Mouse (Mus musculus) MEL (cell line): ENCODE measurements around the gene Tbc1d16. TPM values are rescaled to one million over a fixed set of nuclear protein-coding genes. Genes with fewer than 3 reads are reported as not detected.

ENCODE experiments used
- DNase-seq: peaks from one replicate; pipeline ENCODE4 v3.0.0; 2011; ENCODE audit warnings: low read depth, low spot score
- H3K27ac ChIP-seq: 2 replicates; pipeline ENCODE4 v1.5.1; 2012; ENCODE audit warnings: low read depth, mild to moderate bottlenecking, control low read depth, low read length, moderate library complexity; ENCODE audit not compliant: control insufficient read depth
- H3K27me3 ChIP-seq, 2 experiments: fragments of 150-350 bp in 1 of 2; sonication (generic) in 1 of 2; 2 replicates each; pipeline ENCODE4 v1.6.1; 2012; ENCODE audit warnings: low read length in 2 of 2, mild to moderate bottlenecking in 2 of 2, improper control_type of control experiment in 1 of 2, moderate library complexity in 1 of 2; ENCODE audit not compliant: insufficient read depth in 2 of 2, control insufficient read depth in 1 of 2
- H3K36me3 ChIP-seq, 2 experiments: 2 replicates each; pipeline ENCODE4 v1.6.1; 2012 to 2014; ENCODE audit warnings: low read length in 2 of 2, improper control_type of control experiment in 1 of 2, inconsistent platforms in 1 of 2, mild to moderate bottlenecking in 1 of 2; ENCODE audit not compliant: insufficient read depth in 2 of 2, control insufficient read depth in 1 of 2
- H3K4me1 ChIP-seq, 2 experiments: fragments of 150-350 bp in 1 of 2; sonication (generic) in 1 of 2; 2 replicates each; pipeline ENCODE4 v1.6.1; 2012; ENCODE audit warnings: low read length in 2 of 2, improper control_type of control experiment in 1 of 2, mild to moderate bottlenecking in 1 of 2; ENCODE audit not compliant: insufficient read depth in 2 of 2, control insufficient read depth in 1 of 2
- H3K4me3 ChIP-seq, 2 experiments: fragments of 150-350 bp in 1 of 2; sonication (generic) in 1 of 2; 2 replicates each; pipeline ENCODE4 v1.5.1; 2012; ENCODE audit warnings: low read depth in 2 of 2, low read length in 2 of 2, mild to moderate bottlenecking in 2 of 2, moderate library complexity in 2 of 2, control low read depth in 1 of 2, improper control_type of control experiment in 1 of 2; ENCODE audit not compliant: control insufficient read depth in 1 of 2, insufficient read depth in 1 of 2
- H3K79me2 ChIP-seq: 2 replicates; pipeline ENCODE4 v1.6.1; 2012; ENCODE audit warnings: mild to moderate bottlenecking, low read length, moderate library complexity; ENCODE audit not compliant: control insufficient read depth, poor library complexity, insufficient read depth
- H3K9ac ChIP-seq: 2 replicates; pipeline ENCODE4 v1.6.1; 2012; ENCODE audit warnings: low read depth, mild to moderate bottlenecking, control low read depth, low read length, moderate library complexity; ENCODE audit not compliant: control insufficient read depth, poor library complexity, severe bottlenecking
- H3K9me3 ChIP-seq: fragments of 150-350 bp; sonication (generic); replicated peaks from 2 replicates; pipeline ENCODE4 v1.6.1; 2012; ENCODE audit warnings: mild to moderate bottlenecking, low read length, improper control_type of control experiment, moderate library complexity; ENCODE audit not compliant: insufficient read depth
- BHLHE40 ChIP-seq: IDR thresholded peaks from 2 replicates; pipeline ENCODE4 v1.6.1; 2012; ENCODE audit warnings: low read depth, mild to moderate bottlenecking, inconsistent platforms, low read length, improper control_type of control experiment, borderline replicate concordance
- CHD2 ChIP-seq: IDR thresholded peaks from 2 replicates; pipeline ENCODE4 v1.6.1; 2011; ENCODE audit warnings: low read length, improper control_type of control experiment
- CTCF ChIP-seq, 3 experiments: IDR thresholded peaks in 2 of 3; conservative IDR thresholded peaks in 1 of 3; 2 replicates each; pipeline ENCODE4 v1.5.1; 2011 to 2012; ENCODE audit warnings: low read length in 3 of 3, low read depth in 2 of 3, mild to moderate bottlenecking in 2 of 3, improper control_type of control experiment in 1 of 3, inconsistent platforms in 1 of 3, mixed read lengths in 1 of 3, moderate library complexity in 1 of 3; ENCODE audit not compliant: control insufficient read depth in 1 of 3, insufficient read depth in 1 of 3, poor library complexity in 1 of 3, severe bottlenecking in 1 of 3
- E2F4 ChIP-seq: IDR thresholded peaks from 2 replicates; pipeline ENCODE4 v1.6.1; 2011; ENCODE audit warnings: low read depth, low read length, improper control_type of control experiment, borderline replicate concordance
- EP300 ChIP-seq, 2 experiments: IDR thresholded peaks; 2 replicates each; pipeline ENCODE4 v1.6.1; 2011; ENCODE audit warnings: improper control_type of control experiment in 2 of 2, low read length in 2 of 2, low read depth in 1 of 2, mild to moderate bottlenecking in 1 of 2
- GATA1 ChIP-seq: IDR thresholded peaks from 2 replicates; pipeline ENCODE4 v1.6.1; 2011; ENCODE audit warnings: low read depth, low read length, improper control_type of control experiment
- JUND ChIP-seq: IDR thresholded peaks from 2 replicates; pipeline ENCODE4 v1.6.1; 2011; ENCODE audit warnings: low read depth, mild to moderate bottlenecking, improper control_type of control experiment, low read length
- KAT2A ChIP-seq: conservative IDR thresholded peaks from 2 replicates; pipeline ENCODE4 v1.6.1; 2012; ENCODE audit warnings: low read depth, low read length, improper control_type of control experiment, inconsistent platforms
- MAX ChIP-seq: IDR thresholded peaks from 2 replicates; pipeline ENCODE4 v1.6.1; 2011; ENCODE audit warnings: low read length, improper control_type of control experiment
- MEF2A ChIP-seq: IDR thresholded peaks from 2 replicates; pipeline ENCODE4 v1.6.1; 2014; ENCODE audit warnings: low read depth, mild to moderate bottlenecking, inconsistent platforms, low read length, improper control_type of control experiment; ENCODE audit not compliant: poor library complexity, insufficient replicate concordance, severe bottlenecking; ENCODE audit errors: extremely low read depth
- MYB ChIP-seq: IDR thresholded peaks from 2 replicates; pipeline ENCODE4 v1.6.1; 2011; ENCODE audit warnings: mild to moderate bottlenecking, low read depth, low read length, improper control_type of control experiment
- MYC ChIP-seq: IDR thresholded peaks from 2 replicates; pipeline ENCODE4 v1.6.1; 2011; ENCODE audit warnings: low read depth, mild to moderate bottlenecking, low read length, improper control_type of control experiment, moderate library complexity
- POLR2AphosphoS2 ChIP-seq: IDR thresholded peaks from 2 replicates; pipeline ENCODE4 v1.6.1; 2011; ENCODE audit warnings: low read length, improper control_type of control experiment
- POLR2AphosphoS5 ChIP-seq: IDR thresholded peaks from 2 replicates; pipeline ENCODE4 v1.6.1; 2012; ENCODE audit warnings: low read depth, borderline replicate concordance, mild to moderate bottlenecking, inconsistent platforms, low read length, moderate library complexity, mixed read lengths
- RAD21 ChIP-seq: IDR thresholded peaks from 2 replicates; pipeline ENCODE4 v1.6.1; 2011; ENCODE audit warnings: mild to moderate bottlenecking, low read depth, low read length, improper control_type of control experiment
- SIN3A ChIP-seq: IDR thresholded peaks from 2 replicates; pipeline ENCODE4 v1.6.1; 2012; ENCODE audit warnings: low read length, improper control_type of control experiment, inconsistent platforms
- TBP ChIP-seq: IDR thresholded peaks from 2 replicates; pipeline ENCODE4 v1.8.0; 2011; ENCODE audit warnings: low read depth, low read length, improper control_type of control experiment
- UBTF ChIP-seq: IDR thresholded peaks from 2 replicates; pipeline ENCODE4 v1.6.1; 2012; ENCODE audit warnings: low read depth, mild to moderate bottlenecking, inconsistent platforms, low read length, improper control_type of control experiment, moderate library complexity, borderline replicate concordance; ENCODE audit not compliant: insufficient read depth
- ZC3H11A ChIP-seq: IDR thresholded peaks from 2 replicates; pipeline ENCODE4 v1.6.1; 2012; ENCODE audit warnings: low read depth, mild to moderate bottlenecking, inconsistent platforms, low read length, improper control_type of control experiment
- ZKSCAN1 ChIP-seq: IDR thresholded peaks from 2 replicates; pipeline ENCODE4 v1.6.1; 2012; ENCODE audit warnings: low read depth, mild to moderate bottlenecking, inconsistent platforms, low read length, improper control_type of control experiment, moderate library complexity
- polyA plus RNA-seq, 2 experiments: library from polyadenylated mRNA; stranded (reverse) in 1 of 2; unstranded in 1 of 2; fragments of >175 nt in 1 of 2; fragments of >200 nt in 1 of 2; gene quantifications; 2 replicates each; pipeline versions ENCODE4 v1.2.1 to v1.2.4; 2012; ENCODE audit warnings: low replicate concordance in 2 of 2, low read depth in 1 of 2; ENCODE audit not compliant: insufficient read length in 2 of 2, insufficient read depth in 1 of 2, missing spikeins in 1 of 2
- total RNA-seq: library from RNA; depleted of rRNA; stranded (reverse); fragments of 300-350 nt; gene quantifications from 2 replicates; pipeline ENCODE4 v1.2.3, GENCODE M21; 2012

Gene Tbc1d16
- total and polyA plus RNA-seq, 3 experiments, result 13.6 to 19.2 TPM; not detected in 1

DNA sequence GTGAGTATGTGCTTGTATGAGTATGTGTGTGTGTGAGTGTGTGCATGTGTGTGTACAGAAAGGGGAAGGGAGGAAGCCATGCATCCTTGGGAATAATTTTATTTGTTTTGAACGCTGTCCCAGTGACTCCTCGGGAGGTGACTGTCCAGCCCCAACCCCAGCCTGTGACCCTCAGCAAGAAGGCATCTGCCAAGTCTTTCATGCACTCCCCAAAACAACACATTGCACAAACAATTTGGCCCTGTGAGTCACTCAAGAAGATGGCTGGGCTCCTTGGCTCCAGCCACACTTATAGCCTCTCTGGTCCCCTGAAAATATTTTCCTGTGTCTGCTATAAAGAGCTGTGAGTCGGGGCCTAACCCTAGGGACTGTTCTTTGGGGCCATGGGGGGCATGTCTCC lies 41.9 kb downstream of the Tbc1d16 start:
- no peaks in the 10 kb centered on the region for H3K36me3 ChIP-seq
- no peaks in the 10 kb centered on the region for H3K27me3 ChIP-seq
- TF ChIP-seq TBP (no peak), BHLHE40 (no peak), RAD21 (no peak), MYB (no peak), CTCF (IDR thresholded peaks at IDR 0.05 in 2 of 3, conservative IDR thresholded peaks at IDR 0.05 in 1 of 3; ENCODE audit: control insufficient read depth in 1 of 3, insufficient read depth in 1 of 3, low read depth in 2 of 3, low read length in 3 of 3, poor library complexity in 1 of 3, severe bottlenecking in 1 of 3) (no peak), CHD2 (no peak), SIN3A (no peak), POLR2AphosphoS2 (no peak), JUND (no peak), GATA1 (no peak), E2F4 (no peak)
- DNase-seq, result no peak
- H3K79me2 ChIP-seq, result no peaks in the 10 kb centered on the region
- no peak overlapping the region for H3K4me3 ChIP-seq
- no peak overlapping the region for H3K9ac ChIP-seq
- H3K27ac ChIP-seq, result no peak overlapping the region
- peaks cover 0 to 3% of the 10 kb centered on the region in 2 experiments; a peak in 2 of 4 replicates for H3K4me1 ChIP-seq
- H3K9me3 ChIP-seq, result no peaks in the 10 kb centered on the region

GRCm38 (mm10) chr11:119183684-119184310 lies 44.5 kb downstream of the Tbc1d16 start:
- TF ChIP-seq CHD2 (no peak), MYC (no peak), KAT2A (no peak), ZKSCAN1 (no peak), MEF2A (no peak), BHLHE40 (no peak), UBTF (no peak), ZC3H11A (no peak), POLR2AphosphoS5 (no peak), POLR2AphosphoS2 (no peak), GATA1 (no peak), MAX (no peak), EP300 (IDR thresholded peaks at IDR 0.05; ENCODE audit: low read depth in 1 of 2, low read length in 2 of 2) (no peak)
- no peak overlapping the region for H3K9ac ChIP-seq
- peaks cover 0 to 3% of the 10 kb centered on the region in 2 experiments; a peak in 2 of 4 replicates for H3K36me3 ChIP-seq
- peaks cover 0 to 11% of the 10 kb centered on the region in 2 experiments; a peak in 3 of 4 replicates for H3K4me1 ChIP-seq
- H3K27me3 ChIP-seq, result no peaks in the 10 kb centered on the region
- no peak for DNase-seq
- no peaks in the 10 kb centered on the region for H3K79me2 ChIP-seq
- no peaks in the 10 kb centered on the region for H3K9me3 ChIP-seq
- H3K4me3 ChIP-seq, result no peak overlapping the region
- no peak overlapping the region for H3K27ac ChIP-seq
